Mouse (Mus musculus) G1E (cell line): ENCODE results near the gene Zcchc17.

Source experiments
- CTCF ChIP-seq: IDR thresholded peaks from 2 replicates; pipeline ENCODE4 v1.5.1; 2012; ENCODE audit warnings: low read depth, low read length, inconsistent platforms, mixed read lengths
- GATA1 ChIP-seq: IDR thresholded peaks from 2 replicates; pipeline ENCODE4 v1.6.1; 2012; ENCODE audit warnings: borderline replicate concordance, low read length, inconsistent platforms, mixed read lengths
- POLR2AphosphoS5 ChIP-seq: IDR thresholded peaks from 2 replicates; pipeline ENCODE4 v1.6.1; 2012; ENCODE audit warnings: low read depth, low read length, inconsistent platforms; ENCODE audit not compliant: insufficient replicate concordance

- TF ChIP-seq CTCF (no peak), POLR2AphosphoS5 (no peak), GATA1 (no peak)
These were observed 7.2 kb downstream of the Zcchc17 start for GRCm38 (mm10) chr4:130352588-130352987.
